Mouse (Mus musculus) brain, embryonic 14.5 days (tissue): ENCODE results near the gene Hoxa5.

ENCODE experiments used
- CTCF ChIP-seq: fragments of 200-500 bp; IDR thresholded peaks from 2 replicates; pipeline ENCODE4 v1.5.1; 2012; ENCODE audit warnings: inconsistent platforms, mild to moderate bottlenecking, moderate library complexity, borderline replicate concordance; ENCODE audit not compliant: insufficient read depth, insufficient read length; ENCODE audit errors: extremely low read depth
- POLR2A ChIP-seq: fragments of 200-500 bp; IDR thresholded peaks from 2 replicates; pipeline ENCODE4 v1.6.1; 2012; ENCODE audit warnings: mild to moderate bottlenecking, inconsistent platforms, borderline replicate concordance; ENCODE audit not compliant: poor library complexity, insufficient read depth, insufficient read length, severe bottlenecking; ENCODE audit errors: extremely low read depth

- TF ChIP-seq CTCF (no peak), POLR2A (no peak)
Measured at GRCm38 (mm10) chr6:52161336-52162092, 42.9 kb downstream of the Hoxa5 start.
